Mouse (Mus musculus) frontal cortex, adult 2 months (tissue): Measurements from ENCODE around the gene Gm10277. TPM values are rescaled to one million over a fixed set of nuclear protein-coding genes. Genes with fewer than 3 reads are reported as not detected.

Experiments used
- DNase-seq, 2 experiments: peaks; one replicate each; pipeline ENCODE4 v3.0.0; 2022; ENCODE audit warnings: low spot score in 1 of 2; ENCODE audit errors: extremely low spot score in 1 of 2
- polyA plus RNA-seq: library from polyadenylated mRNA; depleted of rRNA; stranded (reverse); fragments of >200 nt; gene quantifications from 2 replicates; pipeline ENCODE4 v1.2.3, GENCODE M21; 2012; rRNA removed

Gm10277 gene
- polyA plus RNA-seq, result not detected in 2 replicates

DNA sequence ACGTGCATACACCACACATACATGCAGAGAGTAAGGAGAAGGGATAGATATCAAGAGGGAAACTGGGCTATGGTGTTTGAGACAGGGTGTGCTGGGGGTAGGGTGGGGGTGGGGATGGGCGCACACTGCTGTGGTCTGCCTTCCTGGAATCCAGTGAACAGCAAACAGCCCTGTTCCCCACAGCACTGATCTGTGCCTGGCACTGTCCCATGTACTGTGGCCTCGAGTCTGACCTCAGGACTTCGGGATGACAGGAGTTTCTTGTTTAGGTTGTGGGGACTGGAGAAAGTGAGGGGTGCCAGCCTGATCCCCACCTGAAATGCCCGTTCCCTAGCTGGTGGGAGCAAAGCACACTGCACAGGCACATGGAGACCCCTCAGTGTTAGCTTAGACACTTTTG, at the start of gene Gm10277:
Gm10277 (minus strand) TSS at position 41 of the 400 bp plus-strand sequence.
- no peak for DNase-seq

DNA sequence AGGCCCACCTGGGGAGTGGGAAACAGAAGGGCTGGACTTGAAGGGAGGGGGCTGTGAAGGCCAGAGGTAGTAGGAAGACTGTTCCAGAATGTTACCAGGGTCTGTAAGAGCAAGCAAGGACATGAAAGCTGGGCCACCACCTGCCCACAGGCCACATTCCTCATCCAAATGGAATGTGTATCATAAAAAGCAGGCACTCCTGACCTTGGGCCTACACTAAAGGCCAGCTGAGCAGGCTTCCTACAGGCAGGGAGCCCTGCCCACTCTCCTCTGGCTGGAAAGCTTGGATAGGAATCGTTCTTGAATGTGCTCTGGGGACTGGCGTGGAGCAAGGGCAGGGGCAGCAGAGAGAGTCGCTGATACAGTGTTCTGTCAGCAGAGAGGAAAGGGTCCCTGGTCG, 49.2 kb upstream of the Gm10277 start:
- no peak for DNase-seq

DNA sequence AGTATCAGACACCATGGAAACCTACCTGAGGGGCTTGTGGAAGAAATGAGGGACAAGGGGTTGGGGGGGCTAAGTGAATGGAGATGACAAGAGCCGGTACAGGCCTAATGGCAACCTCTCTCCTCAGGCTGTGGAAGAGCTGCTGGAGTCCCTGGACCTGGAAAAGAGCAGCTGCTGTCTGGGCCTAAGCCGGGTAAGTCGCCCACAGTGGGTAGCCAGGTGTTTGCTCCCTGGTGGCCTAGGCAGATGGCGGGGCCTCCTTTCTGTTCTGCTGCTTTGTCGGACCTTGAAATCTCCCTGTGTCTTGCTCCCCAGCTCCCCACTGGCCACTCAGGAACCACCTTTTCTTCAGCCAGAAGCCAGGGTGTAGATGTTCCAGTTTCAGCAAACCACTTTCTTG, 48.7 kb upstream of the Gm10277 start:
- no peak for DNase-seq

DNA sequence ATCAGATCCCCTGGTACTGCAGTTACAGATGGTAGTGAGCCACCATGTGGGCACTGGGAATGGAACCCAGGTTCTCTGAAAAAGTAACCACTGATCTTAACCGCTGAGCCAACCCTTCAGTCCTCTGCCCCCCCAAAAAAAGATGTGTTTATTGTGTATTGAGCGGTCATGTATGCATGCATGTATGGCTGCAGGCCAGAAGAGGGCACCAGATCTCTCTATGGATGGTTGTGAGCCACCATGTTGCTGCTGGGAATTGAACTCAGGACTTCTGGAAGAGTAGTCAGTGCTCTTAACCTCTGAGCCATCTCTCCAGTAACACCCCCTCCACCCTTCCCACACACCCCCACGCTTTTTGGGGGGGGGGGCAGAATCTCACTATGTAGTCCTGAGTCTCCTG, 47.6 kb upstream of the Gm10277 start:
- DNase-seq, result no peak

DNA sequence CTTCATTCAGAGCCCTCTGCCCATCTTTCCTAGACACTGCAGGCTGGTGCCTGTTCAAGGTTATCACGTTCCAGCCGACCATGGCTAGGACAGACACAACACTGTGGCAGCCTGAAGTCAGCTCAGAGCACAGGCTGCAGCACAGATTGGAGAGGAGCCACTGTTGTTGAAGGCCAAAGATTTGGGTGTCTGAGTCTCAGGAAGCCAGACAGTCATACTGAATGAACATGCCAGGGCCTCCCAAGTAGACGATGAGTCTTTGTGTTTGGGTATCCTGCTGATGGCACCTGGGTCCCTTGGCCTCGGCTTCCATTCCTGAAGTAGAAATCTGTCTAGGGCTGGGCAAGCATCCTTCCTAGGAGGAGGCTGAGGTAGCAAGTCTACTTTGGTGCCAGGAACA, 45.0 kb upstream of the Gm10277 start:
- no peak for DNase-seq

DNA sequence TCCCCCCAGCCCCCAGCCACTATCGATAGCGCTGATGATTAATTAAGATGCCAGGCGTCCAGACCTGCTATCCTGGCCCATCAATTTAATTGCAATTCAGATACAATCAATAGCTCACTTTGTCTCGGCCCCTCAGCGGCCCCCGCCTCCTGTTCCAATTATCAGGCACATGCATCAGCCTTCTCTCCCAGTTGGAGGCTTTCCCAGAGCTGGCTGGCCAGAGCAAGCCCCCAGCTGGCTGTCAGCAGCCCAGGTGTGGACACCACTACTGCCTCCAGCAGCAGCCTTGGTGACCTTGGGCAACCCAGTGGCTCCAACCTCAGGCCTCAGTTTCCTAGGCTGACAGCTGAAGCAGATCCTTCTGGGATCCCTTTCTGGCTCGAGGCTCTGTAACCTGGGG, 43.3 kb upstream of the Gm10277 start:
- DNase-seq, result no peak

DNA sequence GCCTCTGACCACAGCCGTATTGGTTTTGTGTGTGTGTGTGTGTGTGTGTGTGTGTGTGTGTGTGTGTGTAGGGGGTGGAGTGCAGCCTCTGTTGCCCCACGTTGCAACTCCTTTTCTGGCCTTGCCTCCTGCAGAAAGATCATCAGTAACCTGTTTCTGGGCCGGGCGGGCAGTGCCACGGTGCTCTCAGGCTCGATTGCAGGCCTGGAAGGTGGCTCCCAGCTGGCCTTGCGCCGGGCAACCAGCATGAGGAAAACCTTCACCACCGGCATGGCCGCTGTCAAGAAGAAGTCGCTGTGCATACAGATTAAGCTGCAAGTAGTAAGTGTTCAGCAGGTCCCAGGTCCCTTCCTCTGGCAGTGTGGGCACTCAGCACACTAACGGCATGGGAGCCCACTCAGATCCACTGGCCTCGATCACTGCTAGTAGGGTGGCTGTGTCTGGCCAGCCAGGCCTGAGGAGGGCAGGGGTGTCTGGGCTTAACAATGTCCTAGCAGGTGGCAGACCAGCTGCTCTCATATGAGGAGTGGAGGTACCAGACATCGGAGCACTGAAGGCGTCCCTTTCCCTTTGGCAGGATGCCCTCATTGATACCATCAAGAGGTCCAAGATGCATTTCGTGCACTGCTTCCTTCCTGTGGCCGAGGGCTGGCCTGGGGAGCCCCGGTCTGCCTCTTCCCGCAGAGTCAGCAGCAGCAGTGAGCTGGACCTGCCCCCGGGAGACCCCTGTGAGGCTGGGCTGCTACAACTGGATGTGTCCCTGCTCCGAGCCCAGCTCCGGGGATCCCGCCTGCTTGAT, 41.7 kb upstream of the Gm10277 start:
- no peak for DNase-seq

DNA sequence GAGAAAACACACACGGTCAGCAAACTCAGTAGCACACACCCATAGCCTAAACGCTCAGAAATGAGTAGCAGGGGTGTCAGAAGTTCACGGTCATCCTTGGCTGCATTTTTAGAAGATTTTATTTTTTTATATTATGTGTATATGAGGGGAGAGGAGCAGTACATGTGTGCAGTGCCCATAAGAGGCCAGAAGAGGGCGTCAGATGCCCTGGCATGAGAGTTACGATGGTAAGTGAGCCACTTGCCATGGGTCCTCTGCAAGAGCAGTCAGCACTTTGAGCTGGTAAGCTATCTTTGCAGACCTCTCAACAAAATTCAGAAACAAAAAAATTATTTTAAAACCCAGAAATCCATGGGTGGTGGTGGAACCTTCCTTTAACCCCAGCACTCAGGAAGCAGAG, 40.6 kb upstream of the Gm10277 start:
- no peak for DNase-seq

DNA sequence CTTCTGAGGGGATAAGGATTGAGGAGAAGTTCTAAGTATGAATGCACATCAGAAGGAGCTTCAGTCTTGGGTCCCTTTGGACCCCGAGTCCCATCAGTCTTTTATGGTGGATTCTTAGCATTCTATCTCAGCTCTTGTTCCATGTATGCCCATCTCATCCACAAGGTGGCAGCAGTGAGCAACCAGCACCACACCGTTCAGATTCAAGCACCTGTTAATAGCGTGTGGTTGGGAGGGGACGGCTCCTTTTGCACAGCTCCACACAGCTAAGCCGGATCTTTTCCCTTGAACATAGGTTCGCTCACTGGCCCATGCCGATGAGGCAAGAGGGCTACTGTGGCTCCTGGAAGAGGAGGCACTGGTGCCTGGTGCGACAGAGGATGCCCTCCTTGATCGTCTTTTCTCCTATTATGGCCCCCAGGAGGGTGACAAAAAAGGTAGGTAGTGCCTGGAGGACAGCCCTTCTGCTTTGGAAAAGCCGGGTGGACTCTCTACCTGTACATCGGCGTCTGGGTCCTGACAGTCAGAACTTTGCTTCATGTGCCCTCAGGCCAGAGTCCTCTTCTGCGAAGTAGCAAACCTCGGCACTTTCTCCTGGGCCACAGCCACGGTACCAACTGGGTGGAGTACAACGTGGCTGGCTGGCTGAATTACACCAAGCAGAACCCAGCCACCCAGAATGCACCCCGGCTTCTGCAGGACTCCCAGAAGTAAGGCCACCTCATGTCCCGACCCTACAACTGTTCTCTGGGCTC, 39.9 kb upstream of the Gm10277 start:
- peak in 1 of 2 experiments; percentile 89 for DNase-seq

DNA sequence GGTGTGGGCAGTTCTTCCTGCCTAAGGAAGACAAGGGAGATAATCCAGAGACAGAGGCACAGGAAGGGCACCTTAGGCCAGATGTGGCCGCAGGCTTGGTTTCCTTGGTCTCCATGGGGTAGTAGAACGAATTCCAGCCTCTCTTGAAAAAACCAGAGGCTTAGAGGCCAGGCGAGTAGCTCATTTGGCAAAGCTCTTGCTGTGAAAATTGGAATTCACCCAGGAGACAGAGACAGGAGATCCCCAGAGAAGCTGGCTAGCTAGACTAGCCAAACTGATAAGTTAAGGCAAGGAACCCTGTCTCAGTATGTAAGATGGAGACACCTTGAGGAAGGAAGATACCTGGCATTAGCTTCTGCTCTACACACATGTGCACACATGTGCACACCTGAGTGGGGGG, 38.8 kb upstream of the Gm10277 start:
- DNase-seq, result no peak

DNA sequence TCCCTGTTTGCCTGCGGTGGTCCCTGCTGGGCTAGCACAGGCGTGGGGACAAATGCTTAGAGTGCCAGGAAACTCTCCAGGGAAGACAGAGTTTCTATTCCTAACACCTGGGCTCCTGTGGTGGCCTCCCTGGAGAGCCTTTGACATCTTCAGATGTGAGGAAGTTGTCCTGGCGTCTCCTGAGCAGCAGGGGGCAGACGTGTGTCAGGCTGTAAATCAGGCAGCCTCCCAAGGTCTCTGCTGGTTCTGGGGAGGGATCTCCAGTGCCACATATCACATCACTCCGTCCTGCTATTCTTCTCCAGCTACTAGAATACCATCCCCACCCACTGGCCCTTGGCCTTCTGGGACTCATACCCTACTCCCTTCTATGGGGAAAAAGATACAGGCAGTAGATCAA, 38.3 kb upstream of the Gm10277 start:
- DNase-seq, result peak in 1 of 2 experiments; percentile 90

DNA sequence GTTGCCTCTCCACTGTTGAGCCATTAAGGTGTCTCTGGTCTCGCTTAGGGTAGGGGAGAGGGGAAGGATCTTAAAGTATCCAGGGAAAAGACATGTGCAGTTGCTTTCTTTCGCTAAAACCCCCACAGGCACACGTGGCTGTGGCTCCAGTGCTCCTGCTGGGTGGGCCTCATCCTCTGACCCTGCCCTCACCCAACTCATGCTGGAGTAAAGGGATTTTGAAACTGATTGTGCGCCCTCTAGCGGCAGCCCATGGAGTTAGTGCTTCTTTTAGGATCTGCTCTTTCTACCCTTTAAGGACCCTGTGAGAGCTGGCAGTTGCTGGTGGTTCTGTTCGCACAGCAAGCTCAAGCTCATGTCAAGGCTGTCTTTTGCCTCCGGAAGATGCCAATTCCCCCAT, 35.2 kb upstream of the Gm10277 start:
- DNase-seq, result peak in 1 of 2 experiments; percentile 81

DNA sequence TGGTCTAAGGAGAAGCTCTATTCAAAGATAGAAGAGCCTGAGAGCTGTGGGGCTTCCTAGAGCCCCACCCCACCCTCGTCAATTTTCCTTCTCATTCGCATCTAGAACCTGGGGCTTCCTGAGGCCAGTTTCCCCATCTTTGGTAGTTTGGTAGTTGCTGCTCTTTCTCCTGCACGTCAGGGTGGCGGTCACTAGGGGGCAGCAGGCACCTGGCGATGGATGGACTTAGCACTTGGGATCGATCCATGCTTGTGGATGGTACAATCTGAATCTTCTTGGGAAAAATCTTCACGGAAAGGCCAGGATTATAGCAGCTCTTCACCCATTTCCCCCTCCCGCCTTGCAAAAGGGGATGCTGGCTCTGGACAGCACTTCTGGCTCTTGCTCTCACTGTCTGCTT, 34.1 kb upstream of the Gm10277 start:
- DNase-seq, result peak in 1 of 2 experiments; percentile 80

DNA sequence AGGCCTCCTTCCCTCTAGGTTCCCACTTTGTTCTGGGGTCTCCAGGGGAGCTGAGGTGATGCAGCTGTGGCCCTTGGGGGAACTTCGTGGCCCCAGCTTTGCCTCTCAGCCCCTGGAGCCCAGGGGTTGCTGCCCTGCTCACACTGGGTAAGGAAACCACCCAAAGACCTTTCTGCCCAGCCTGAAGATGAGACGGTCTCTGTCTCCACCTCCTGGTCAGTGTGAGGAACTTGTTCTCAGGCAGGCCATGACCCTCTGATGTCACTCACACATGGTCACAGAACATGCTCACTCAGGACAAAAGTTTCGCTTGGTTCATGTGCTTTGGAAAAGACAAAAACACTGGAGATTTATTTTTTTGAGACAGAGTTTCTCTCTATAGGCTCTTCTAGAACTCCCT, 28.5 kb upstream of the Gm10277 start:
- DNase-seq, result no peak

DNA sequence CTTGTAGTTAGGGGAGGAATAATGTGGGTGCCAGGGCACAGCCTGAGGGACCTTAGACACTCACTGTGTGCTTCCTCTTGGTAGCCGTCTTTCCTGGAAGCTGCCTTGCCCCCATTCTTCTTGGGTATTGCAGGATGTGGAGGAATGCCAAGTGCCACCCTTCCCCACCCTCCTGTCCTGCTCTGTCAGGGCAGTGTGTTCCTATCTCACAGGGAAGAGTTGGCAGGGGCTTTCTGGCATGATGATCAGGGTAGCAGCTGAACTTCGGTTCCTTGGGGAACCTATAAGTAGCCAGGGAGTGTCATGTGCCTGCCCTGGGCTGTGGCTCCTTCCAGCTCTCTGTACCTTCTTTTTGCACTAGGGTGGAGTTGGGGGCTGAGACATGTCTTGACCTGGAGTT, 26.4 kb upstream of the Gm10277 start:
- no peak for DNase-seq

DNA sequence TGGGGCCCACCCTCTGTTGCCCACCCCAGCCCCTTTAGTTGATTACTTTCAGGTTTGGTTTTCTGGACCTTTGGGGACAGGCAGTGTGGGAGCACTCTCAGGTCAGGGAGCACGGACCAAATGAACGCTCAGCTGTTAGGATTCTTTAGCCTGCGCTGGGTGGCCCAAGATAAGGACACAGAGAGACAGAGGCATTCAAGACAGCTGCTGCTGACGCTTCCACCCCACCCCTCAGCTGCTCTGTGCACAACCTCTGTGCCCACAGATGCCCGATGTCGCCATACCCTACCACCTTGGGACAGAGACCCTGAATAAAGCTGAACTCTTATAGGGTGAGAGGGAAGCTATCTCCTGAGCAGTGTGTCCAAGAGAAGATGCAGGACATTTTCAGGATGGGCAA, 22.5 kb upstream of the Gm10277 start:
- no peak for DNase-seq

DNA sequence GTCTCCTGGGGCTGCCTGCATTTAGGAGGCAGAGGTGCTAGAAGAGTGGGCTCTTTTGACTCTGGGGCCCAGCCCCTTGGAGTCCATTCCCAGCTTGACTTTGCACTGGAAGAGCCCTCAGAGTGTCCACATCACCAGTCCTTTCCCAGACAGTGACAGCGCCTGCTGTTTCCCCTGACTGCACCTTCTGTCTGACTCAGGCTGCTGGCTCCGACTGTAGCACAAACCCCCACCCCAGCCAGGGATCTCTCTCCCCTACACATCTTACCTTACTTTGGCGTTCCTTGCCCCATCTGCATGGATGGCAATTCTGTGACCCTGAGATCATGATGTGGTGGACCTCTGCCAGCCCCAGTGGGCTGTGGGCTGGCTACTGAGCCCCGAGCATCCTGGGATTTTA, 21.7 kb upstream of the Gm10277 start:
- DNase-seq, result no peak

DNA sequence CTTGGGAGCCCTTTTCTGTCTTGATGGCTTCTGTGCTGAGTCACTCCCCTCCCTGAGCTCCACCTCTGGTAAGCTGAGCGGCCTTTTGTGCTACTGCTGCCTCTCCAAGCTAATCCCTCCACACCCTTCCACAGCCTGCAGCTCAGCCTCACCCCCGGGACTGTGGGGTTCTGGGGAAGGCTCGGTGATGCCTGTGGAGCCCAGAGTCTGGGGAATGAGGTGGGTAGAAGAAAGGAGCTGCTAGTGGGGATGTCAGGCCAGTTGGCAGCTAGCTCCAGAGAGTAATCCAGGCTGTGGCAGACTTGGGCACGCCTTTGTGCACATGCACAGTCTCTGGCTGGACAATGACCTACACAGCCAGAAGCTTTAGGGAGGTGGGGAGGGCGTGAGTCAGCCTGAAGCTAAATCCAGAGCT, 20.5 kb upstream of the Gm10277 start:
- DNase-seq, result no peak

DNA sequence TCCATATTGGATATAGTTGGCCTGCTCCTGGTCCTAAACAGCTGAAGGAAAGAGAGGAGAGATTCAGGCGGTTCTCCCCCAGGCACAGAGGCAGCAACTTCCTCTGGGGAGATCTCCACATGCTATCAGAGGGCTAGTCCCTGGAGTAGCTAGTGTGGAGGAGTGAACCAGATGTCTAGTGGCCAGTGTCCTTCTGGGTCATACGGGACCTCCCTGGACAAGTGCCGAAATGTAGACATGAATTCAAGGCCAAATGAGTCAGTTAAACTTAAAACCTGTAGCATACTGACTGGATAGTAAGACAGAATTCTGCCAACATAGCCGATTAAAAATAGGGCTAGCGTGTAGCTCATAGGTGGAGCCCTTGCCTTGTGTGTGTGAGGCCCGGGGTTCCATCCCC, 19.3 kb upstream of the Gm10277 start:
- DNase-seq, result no peak

DNA sequence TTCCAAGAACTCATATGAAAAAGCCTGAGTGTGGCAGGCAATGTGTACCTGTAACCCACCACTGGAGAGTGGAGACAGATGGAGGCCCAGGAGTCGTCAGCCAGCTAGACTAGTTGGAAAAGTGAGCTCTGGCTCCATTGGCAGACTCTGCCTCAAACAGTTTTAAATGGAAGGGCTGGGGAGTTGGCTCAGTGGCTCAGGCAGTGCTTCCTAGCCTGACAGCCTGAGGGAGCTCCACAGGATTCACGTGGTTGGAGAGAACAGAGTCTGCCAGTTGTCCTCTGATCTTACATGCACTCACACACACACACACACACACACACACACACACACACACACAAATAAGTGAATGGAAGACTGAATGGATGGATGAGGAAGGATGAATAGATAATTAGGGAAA, 18.7 kb upstream of the Gm10277 start:
- no peak for DNase-seq

DNA sequence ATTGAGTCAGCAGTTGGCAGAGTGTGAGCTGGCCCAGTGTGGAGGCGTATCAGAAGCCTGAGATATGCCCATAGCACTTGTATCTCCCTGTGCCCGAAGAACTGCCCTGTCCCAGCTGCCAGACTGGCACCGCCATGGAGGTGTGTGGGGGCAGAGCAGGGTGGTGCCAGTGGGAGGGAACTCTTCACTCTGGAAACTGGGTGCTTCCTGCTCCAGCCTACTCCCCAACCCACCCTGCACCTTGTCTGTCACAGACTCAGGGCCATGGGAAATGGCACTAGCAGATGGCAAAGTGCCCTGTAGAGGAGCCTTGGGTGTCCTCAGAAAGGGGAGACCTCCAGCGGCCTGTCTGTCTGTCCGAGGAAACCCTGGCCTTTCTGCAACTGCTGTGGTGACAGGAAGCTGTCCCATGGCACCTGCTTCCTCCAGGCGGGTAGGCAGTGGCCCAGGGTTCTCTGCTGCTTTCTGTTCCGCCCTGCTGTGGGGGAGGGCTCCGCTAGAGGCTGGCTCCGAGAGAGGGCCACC, 14.9 kb upstream of the Gm10277 start:
- DNase-seq, result no peak
